ENCODE assay signal across 10 mouse cellular contexts in genomic region chr19:43612501-43612971, GRCm38 (mm10). TPM values are rescaled to one million over a fixed set of nuclear protein-coding genes. Genes with fewer than 3 reads are reported as not detected.
A peak's percentile ranks its signal among the peaks of the same experiment; 100 is the strongest.
DNase-seq lines count a peak whose midpoint lies in the region; ATAC-seq and TF ChIP-seq lines count a peak whose summit lies in the region.
"Had no signal": no experiment of that assay in that cellular context is flagged by ENCODE, and none has a peak within 500 bp of the region (broad histone marks: within the 10 kb centered on the region; RNA-seq: fewer than 3 reads in every experiment).

No protein-coding gene starts in this region.

- DNase-seq in lung, embryonic 14.5 days, result peak; percentile 16
- DNase-seq in lung, postnatal 36 days, result no peak
- no peak for DNase-seq in embryo, embryonic 10.5 days (ENCODE audit: low spot score)
- no peak for DNase-seq in adrenal gland, postnatal 36 days
- DNase-seq in kidney, postnatal 25 days, result no peak

- no peaks in the 10 kb centered on the region for H3K36me3 ChIP-seq in lung, embryonic 14.5 days (ENCODE audit: insufficient read depth)
- no peaks in the 10 kb centered on the region for H3K36me3 ChIP-seq in forebrain, embryonic 13.5 days (ENCODE audit: poor library complexity, severe bottlenecking)
- H3K36me3 ChIP-seq in limb, embryonic 12.5 days, result no peaks in the 10 kb centered on the region
- no peaks in the 10 kb centered on the region for H3K36me3 ChIP-seq in stomach, embryonic 14.5 days (ENCODE audit: control insufficient read depth, insufficient read depth, low read length)

- no peak for ATAC-seq in lung, embryonic 14.5 days (ENCODE audit: insufficient read depth)
- ATAC-seq in forebrain, embryonic 13.5 days, result no peak
- no peak for ATAC-seq in limb, embryonic 12.5 days (ENCODE audit: insufficient number of reproducible peaks, insufficient read depth, low FRiP score, low TSS enrichment, low read depth)
- ATAC-seq in stomach, embryonic 14.5 days (ENCODE audit: insufficient number of reproducible peaks, insufficient read depth, low FRiP score, low read depth), result no peak

- peak overlapping the region; percentile 3; the same call in 1 of the 2 replicates for H3K4me2 ChIP-seq in lung, embryonic 14.5 days
- peak overlapping the region; percentile 75 for H3K4me2 ChIP-seq in forebrain, embryonic 13.5 days
- peak overlapping the region; percentile 30 for H3K4me2 ChIP-seq in limb, embryonic 12.5 days
- H3K4me2 ChIP-seq in stomach, embryonic 14.5 days (replicated peaks; ENCODE audit: low read depth, low read length), result peak overlapping the region; percentile 16; the same call in 1 of the 2 replicates

- 1% methylated on average over 23 of the region's 23 CpGs for WGBS in lung, embryonic 14.5 days
- under 1% methylated on average over 23 of the region's 23 CpGs for WGBS in forebrain, embryonic 13.5 days
- WGBS in limb, embryonic 12.5 days, result under 1% methylated on average over 23 of the region's 23 CpGs
- under 1% methylated on average over 23 of the region's 23 CpGs for WGBS in stomach, embryonic 14.5 days

- no peak overlapping the region for H3K27ac ChIP-seq in lung, embryonic 14.5 days (ENCODE audit: low read depth)
- H3K27ac ChIP-seq in forebrain, embryonic 13.5 days, result no peak overlapping the region
- no peak overlapping the region for H3K27ac ChIP-seq in limb, embryonic 12.5 days
- no peak overlapping the region for H3K27ac ChIP-seq in stomach, embryonic 14.5 days (ENCODE audit: low read length)

- H3K4me3 ChIP-seq in lung, embryonic 14.5 days (ENCODE audit: low read depth, low read length), result no peak overlapping the region
- peak overlapping the region; percentile 48 for H3K4me3 ChIP-seq in forebrain, embryonic 13.5 days
- H3K4me3 ChIP-seq in limb, embryonic 12.5 days (replicated peaks), result peak overlapping the region; percentile 11; the same call in 1 of the 2 replicates
- peak overlapping the region; percentile 34 for H3K4me3 ChIP-seq in stomach, embryonic 14.5 days (ENCODE audit: low read depth, low read length)

- H3K27me3 ChIP-seq in lung, embryonic 14.5 days (ENCODE audit: insufficient read depth, low read length), result peaks cover 97% of the 10 kb centered on the region
- H3K27me3 ChIP-seq in forebrain, embryonic 13.5 days, result peaks cover 75% of the 10 kb centered on the region
- peaks cover 90% of the 10 kb centered on the region for H3K27me3 ChIP-seq in limb, embryonic 12.5 days
- H3K27me3 ChIP-seq in stomach, embryonic 14.5 days (ENCODE audit: control insufficient read depth, insufficient read depth, low read length), result peaks cover 63% of the 10 kb centered on the region

- no peaks in the 10 kb centered on the region for H3K4me1 ChIP-seq in lung, embryonic 14.5 days (ENCODE audit: insufficient read depth)
- peaks cover 61% of the 10 kb centered on the region for H3K4me1 ChIP-seq in forebrain, embryonic 13.5 days
- H3K4me1 ChIP-seq in limb, embryonic 12.5 days (replicated peaks), result peaks cover 46% of the 10 kb centered on the region
- peaks cover 10% of the 10 kb centered on the region for H3K4me1 ChIP-seq in stomach, embryonic 14.5 days (ENCODE audit: control insufficient read depth, insufficient read depth, low read length)

- TF ChIP-seq CTCF in lung, embryonic 14.5 days (IDR thresholded peaks at IDR 0.05; ENCODE audit: low read depth), result no peak

- no peak overlapping the region for H3K9ac ChIP-seq in lung, embryonic 14.5 days
- H3K9ac ChIP-seq in forebrain, embryonic 13.5 days, result peak overlapping the region; percentile 74
- no peak overlapping the region for H3K9ac ChIP-seq in limb, embryonic 12.5 days (replicated peaks)
- H3K9ac ChIP-seq in stomach, embryonic 14.5 days (replicated peaks; ENCODE audit: low read depth, low read length), result no peak overlapping the region; the same call in 1 of the 2 replicates

- H3K9me3 ChIP-seq in lung, embryonic 14.5 days (ENCODE audit: low read depth, low read length), result no peaks in the 10 kb centered on the region
- no peaks in the 10 kb centered on the region for H3K9me3 ChIP-seq in forebrain, embryonic 13.5 days (replicated peaks)
- H3K9me3 ChIP-seq in limb, embryonic 12.5 days, result no peaks in the 10 kb centered on the region
- H3K9me3 ChIP-seq in stomach, embryonic 14.5 days (ENCODE audit: control insufficient read depth, low read depth, low read length), result no peaks in the 10 kb centered on the region

RNA-seq across cellular contexts. Expression of gene Nkx2-3, which starts 0.4 kb away (rescaled TPM):
- not detected in 2 replicates for polyA plus RNA-seq in lung, embryonic 14.5 days (2014; fragmentation: Nextera tagmentation; extraction: Ambion mirVana)
- polyA plus RNA-seq in forebrain, embryonic 13.5 days (2015; fragmentation: Nextera tagmentation; extraction: Ambion mirVana), result 4.8 and 5.2 TPM in 2 replicates
- polyA plus RNA-seq in limb, embryonic 12.5 days (2016; fragmentation: Nextera tagmentation; extraction: Ambion mirVana), result not detected in 2 replicates
- polyA plus RNA-seq in stomach, embryonic 14.5 days (2014; fragmentation: Nextera tagmentation; extraction: Ambion mirVana), result 5.5 and 6.9 TPM in 2 replicates
- total RNA-seq in adrenal gland, postnatal 36 days (2021), result not detected
- total RNA-seq: granulocyte monocyte progenitor cell, adult 5-6 weeks had no signal
- polyA plus RNA-seq: limb, embryonic 11.5 days had no signal

Comparison
In these comparisons a context has a peak if more than half of its experiments do, and no peak if none do; other contexts are left out.
1. H3K4me2 ChIP-seq: peak in every context shown above with its lines; median percentile 75 in forebrain, embryonic 13.5 days; 30 in limb, embryonic 12.5 days; 16 in stomach, embryonic 14.5 days; 3 in lung, embryonic 14.5 days.